Mouse (Mus musculus) left cerebral cortex, adult 18-20 months (tissue): ENCODE data around the gene Tbc1d24. TPM values are rescaled to one million over a fixed set of nuclear protein-coding genes. Genes with fewer than 3 reads are reported as not detected.

Experiments
- DNase-seq, 2 experiments: peaks; one replicate each; pipeline ENCODE4 v3.0.0; 2021 to 2022; ENCODE audit warnings: low spot score in 2 of 2, mixed read lengths in 1 of 2
- long read RNA-seq, 2 experiments: library from polyadenylated mRNA; stranded (forward); transcript quantifications; one replicate each; pipeline ENCODE4 v2.0.0; 2021
- total RNA-seq, 2 experiments: library from RNA; stranded (reverse); gene quantifications; 2 replicates each; pipeline ENCODE4 v1.2.3; 2021

The Tbc1d24 gene
- 10 to 100 TPM; 62.8 to 66.6 TPM for total RNA-seq
- long read RNA-seq, experiment 1, partial matches to known transcripts = 1 of 16 reads
- long read RNA-seq, experiment 1, other reads (novel, unspliced or antisense) = 15 of 16 reads
- long read RNA-seq, experiment 2, full-length matches to known transcripts = 1 of 5 reads
- long read RNA-seq, experiment 2, partial matches to known transcripts = 0 of 5 reads
- long read RNA-seq, experiment 2, other reads (novel, unspliced or antisense) = 4 of 5 reads

DNA sequence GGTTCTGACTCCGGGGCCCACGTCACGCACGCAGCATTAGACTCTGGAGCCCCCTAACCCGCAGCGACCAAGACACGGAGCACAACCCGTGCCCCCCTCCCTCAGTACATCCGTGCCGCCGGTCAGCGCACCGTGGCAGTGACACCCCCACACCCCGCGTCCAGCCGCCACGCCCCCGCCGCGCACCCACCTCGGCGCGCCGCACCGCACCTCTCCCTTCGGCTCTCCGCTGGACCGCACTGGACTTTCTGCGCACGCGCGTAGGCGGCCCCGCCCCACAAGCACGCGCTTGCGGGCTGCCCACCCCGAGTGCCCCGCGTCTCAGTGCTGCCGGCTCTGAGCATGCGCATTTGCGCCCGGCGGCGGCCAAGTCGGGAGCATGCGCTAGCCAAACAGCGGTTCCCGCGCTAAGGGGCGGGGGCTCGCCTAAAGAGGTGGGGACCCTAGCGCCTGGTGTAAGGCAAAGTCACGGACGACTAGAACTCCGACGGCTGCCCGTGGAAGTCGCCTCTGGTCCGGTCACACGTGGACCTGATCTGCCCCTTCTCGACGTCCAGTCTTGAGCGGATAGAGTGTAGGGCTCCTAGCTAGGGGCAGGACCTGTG, at the start of gene Tbc1d24:
Gene Tbc1d24 (minus strand): TSS at position 279 of the 605 bp plus-strand sequence.
- DNase-seq = peak; percentile 94 to 95

DNA sequence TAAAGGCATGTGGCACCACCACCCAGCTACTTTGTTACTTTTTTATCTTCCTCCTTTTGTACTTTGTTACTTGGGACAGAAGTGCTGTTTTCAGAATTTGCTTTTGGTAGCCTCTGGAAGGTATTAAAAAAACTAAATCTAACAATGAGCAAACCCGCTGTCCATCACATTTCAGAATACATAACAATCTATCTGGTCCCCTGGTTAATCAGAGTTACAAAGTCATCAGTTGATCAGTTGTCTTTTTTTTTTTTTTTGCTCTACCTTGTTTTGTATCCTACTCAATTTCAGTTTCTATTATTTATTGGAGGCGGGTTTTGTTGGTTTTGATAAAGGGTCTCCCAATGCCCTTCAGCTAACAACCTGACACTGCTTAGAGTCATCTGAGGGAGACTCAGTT, 47.0 kb upstream of the Tbc1d24 start:
- DNase-seq = no peak

DNA sequence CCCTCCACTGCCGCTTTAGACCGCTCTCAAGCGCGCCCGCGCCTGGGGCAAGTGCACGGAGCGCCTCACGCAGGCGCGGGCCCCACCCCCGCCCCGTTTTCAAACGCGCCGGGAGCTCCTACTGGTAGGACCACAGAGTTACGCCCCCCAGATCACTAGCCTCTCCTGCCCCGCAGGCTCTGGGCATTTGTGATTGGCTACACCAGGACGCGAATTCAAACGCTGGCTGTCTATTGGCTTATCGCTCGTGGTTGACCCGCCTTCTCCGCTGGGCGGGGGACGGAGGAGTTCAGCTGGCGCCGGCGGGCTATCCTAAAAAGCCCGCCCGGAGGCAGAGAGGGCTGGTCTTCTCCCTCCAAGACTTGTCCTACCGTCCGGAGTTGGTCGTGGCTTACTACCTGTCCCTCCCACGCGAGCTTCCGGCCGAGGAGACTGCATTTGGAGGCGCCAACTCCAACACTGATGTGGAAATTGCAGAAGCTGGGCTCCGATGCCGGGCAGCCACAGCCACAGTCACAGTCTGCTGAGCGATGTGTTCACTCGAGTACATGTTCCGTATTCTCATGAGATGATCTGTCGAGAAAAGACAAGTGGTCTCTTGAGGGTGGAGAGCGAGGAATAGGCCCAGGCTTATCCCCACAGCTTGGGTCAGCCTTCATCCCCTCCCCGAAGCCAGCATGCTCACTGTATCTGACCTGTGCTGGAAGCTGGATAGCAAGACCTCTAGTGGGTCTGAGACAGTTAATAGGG, 46.1 kb upstream of the Tbc1d24 start, which contains the start of gene Ccnf:
Gene Ccnf (minus strand): TSS at position 165 of the 750 bp plus-strand sequence.
- peak; percentile 91 to 96 for DNase-seq

DNA sequence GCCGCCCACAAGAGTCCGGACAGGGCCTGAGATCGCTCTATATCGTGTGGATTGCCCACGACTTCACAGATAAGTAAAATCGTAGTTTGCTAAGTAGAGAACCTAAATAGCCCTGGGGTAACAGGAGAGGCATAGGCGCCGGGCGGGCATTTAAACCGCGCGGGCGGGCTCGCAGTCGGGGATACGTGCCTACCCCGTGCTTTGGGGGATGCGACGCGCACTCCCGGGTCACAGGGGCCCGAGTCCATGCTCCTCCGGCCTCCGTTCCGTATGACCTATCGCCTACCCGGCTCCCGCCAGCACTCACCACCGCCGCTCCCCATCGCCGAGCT, 45.6 kb upstream of the Tbc1d24 start:
- no peak for DNase-seq

DNA sequence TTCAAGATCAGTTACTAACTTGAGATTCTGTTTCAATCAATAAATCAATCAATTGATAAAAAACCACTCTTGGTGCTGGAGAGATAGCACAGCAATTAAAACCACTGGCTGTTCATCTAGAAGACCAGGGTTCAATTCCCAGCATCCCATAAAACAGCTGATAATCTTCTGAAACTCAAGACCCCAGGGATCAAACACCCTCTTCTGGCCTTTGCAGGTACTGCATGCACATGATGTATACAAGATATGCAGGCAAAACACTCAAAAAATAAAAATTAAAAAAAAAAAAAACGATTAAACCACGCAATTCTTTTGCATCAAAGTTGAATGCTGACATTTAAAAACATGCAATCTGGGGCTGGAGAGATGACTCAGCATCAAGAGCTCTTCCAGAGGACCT, 43.3 kb upstream of the Tbc1d24 start:
- DNase-seq = no peak

DNA sequence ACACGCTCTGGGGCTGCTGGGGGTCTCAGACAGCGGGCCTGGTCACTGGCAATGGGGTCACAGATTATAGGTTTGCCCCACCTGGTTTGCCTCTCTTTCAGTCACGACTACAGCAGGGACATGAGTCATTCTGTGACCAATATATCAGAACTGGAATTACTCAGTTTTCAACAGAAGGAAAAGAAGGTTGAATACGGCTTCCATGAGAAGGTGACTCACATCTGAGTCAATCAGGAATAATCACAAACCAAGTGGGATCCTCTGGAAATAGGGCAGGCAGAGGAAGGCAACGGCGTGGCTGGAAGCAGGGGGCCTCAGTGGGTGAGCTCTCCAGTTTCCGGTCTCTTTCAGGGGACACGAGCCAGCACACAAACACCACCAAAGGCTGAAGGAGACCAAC, 38.7 kb upstream of the Tbc1d24 start:
- peak in 1 of 2 experiments; percentile 14 for DNase-seq

DNA sequence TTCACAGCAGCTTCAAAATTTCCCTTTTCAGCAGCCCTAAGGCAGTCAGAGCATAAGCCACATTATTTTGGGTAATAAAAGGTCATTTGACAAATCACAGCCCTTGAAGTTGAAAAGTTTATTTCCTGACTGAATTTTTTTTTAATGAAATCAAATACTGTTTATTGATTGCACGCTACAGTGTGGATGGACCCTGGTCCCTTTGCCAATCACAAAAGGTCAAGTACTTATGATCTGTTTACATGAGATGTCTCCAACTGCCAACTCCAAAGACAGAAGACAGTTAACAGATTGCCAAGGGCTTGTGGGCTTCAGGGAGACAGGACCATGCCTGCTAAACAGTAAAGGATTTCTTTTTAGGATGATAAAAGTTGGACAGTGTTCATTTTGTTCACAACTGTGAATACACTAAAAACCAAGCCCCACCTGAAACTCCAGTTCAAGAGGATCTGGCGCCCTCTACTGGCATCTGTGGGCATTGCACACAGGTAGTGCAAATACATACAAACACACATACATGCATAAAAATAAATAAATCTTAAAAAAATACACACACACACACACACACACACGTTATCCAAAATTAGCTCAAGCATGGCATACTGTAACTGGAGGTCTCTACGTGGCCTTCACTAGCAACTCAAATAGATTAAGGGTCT, 38.1 kb upstream of the Tbc1d24 start:
- DNase-seq = peak in 1 of 2 experiments; percentile 34

DNA sequence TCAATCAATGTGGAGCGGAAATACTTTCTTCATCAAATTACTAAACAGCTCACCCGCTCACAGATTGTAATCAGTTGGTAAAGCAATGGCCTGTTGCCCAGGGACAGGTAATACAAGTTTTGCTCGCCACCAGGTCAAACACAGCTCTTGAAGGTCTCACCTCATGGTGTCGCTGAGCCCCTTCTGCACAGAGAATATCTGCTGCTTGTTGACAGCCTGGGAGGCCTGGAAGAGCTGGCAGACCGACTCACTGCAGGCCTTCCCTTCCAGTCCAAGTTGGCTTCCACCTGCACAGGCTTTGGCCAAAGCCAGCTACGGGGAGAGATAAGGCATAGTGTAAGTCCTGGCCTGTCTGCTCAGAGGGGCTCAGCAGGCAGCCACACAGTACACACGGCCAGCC, 31.6 kb upstream of the Tbc1d24 start:
- DNase-seq = no peak

DNA sequence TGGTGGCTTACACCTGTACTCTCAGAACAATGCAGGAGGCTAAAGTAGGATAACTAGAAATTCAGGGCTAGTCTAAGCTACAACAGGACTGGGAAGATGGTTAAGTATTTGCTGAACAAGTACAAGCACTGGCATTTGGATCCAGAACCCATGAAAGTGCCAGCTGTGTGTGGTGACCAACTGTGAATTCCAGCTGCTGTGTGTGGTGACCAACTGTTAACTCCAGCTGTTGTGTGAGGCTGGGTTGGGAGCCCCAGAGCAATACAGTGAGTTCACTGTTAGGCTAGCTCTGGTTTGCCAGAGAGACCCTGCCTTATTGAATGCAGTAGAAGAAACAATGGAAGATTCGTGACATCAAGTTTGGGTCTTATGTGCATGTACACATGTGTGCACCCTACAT, 31.1 kb upstream of the Tbc1d24 start:
- no peak for DNase-seq

DNA sequence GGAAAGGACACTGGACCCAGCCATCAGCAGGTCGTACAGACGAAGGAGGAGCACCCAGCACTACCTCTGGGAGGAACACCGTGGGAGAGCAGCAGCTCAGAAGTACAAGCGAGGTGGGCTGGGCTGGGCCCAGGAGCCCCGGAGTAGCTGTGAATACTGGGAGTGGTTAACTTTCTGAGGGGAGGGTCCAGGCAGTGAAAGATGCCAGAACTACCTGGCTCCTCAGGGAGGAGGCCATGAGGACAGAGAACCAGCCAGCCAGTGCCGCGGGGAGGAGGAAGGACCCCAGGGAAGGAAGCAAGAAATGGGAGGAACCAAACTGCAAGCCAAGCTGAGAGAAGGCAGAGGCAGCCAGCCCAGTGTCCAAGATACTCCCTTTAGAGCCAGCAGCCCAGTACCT, 22.6 kb upstream of the Tbc1d24 start:
- no peak for DNase-seq

DNA sequence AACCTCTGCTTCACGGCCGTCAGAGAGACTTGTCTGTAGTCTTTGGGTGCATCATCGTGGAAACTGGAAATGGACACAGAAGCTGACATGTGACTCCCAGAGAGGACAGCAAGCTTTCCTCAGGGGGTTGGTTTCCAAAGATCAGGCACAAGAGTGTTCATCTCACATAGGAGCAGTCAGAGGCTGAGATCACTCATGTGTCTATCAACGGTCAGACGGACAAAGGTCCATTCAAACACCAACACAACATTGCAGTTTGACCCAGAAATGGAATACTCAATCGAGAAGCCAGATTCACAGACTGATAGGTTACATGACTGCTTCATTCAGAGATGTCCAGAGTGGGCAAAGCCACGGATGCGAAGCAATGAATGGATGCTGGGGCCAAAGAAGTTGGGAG, 21.4 kb upstream of the Tbc1d24 start:
- DNase-seq = no peak

DNA sequence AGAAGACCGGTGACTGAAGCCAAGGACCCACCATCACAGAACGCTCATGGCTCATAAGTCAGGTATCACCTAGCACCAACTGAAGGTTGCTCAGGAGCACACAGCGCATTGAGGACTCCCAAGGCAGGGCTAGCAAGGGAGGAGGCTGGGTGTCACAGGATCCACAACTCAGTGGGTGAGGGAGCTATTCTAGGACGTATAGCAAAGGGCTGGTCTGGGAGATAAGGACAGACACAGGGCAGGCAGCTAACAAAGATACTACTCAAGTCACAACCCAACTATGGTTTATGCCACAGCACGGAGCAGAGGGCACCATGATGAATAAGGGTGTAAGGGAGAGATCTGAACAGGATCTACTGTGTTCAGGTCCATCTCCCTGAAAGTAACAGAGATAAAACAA, 20.5 kb upstream of the Tbc1d24 start:
- DNase-seq = no peak

DNA sequence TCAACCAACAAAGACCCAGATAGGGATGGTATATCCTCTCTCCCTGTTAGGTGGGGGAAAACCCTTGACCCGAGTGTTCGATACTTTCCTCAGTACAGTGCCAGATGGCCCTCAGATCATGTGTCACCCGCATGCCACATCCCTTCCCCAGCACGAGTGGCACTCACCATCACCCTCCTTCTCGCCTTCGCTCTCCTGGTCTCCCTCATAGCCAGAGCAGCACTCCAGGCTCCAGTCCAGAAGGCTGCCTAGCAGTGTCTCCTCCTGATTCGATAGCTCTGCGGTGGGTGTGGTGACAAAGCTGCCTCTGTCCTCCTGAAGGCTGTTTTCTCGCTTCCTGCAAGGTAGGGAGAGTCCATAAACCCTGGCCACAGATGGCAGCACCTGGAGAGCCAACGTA, 19.4 kb upstream of the Tbc1d24 start:
- no peak for DNase-seq

DNA sequence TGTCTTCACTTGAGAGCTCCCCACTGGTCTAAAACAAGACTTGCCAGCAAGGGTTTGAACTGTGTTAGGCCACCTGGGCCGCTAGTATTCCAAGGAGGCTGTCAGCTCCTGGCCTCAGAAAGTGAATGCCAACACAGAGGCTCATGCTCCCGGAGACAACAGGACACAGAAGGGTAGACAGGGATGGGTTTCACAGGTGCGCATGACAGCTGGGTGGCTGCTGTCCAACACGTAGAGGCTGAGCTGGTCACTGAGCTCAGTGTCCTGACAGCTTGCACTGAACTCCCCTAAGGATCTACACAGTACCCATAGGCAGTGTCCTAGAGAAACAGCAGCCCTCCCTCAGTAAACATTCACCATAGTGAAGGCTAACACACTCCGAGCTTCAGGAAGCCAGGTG, 18.2 kb upstream of the Tbc1d24 start:
- DNase-seq = no peak

DNA sequence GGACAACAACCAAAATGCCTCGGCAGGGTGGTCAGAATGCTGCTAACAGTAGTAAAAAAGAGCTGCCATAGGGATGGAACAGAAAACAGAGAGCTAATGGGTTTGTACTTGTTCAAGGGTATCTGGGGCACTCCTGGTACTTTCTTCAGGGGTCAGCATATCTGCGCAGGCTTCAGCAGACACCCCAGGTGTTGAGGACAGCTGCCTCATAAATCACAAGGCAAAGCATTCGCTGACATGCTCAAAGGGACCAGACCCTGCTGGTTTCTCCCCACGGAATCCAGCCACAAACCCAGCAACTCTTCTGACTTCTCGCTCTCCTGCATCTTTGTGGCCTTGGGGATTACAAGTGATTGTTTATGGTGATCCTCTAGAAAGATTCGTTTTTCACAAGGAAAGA, 17.3 kb upstream of the Tbc1d24 start:
- no peak for DNase-seq

DNA sequence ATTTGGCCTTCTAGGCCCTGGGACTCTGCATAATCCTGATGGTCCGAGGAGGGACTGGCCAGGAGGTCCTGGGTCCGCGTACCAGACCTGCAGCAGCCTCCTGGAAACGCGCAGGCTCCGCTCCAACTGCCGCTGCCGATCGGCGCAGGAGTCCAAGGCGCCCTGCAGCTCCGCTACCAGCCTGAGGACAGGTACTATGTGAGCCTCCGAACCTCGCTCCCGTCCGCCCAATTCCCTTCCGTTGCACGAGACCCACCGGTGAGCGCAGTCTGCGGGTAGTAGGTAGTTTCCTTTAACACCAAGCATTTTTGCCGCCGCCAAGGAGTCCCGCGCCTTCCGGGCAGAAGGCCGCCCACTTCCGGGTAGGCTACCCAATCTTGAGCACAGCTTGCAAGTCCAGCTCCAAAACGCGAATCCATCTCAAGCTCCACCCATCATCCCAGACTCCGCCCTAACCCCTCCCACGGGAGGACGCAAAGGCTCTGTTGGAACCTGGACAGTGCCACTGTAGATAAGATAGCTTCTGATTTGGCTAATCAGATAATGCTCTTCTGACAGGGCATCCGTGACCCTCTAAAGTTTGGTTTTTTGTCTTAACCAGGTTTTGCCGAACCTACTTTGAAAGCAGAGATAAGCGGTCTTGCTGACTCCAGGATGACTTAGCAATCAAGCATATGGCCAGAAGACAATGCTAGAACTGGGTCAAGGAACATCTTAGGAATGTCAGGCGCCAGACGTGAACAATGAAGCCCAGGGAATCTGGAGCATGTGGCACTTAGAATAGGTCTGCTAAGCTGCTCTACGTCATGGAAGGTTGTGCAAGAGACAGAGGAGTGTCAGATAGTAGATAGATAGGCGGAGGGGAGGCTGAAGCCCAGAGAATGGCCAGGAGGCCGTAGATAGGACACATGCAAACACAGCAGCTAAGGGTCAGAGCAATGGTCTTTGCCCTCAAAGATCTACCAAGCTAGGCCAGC, 15.4 kb upstream of the Tbc1d24 start, which contains the start of gene Tedc2:
Gene Tedc2 (minus strand): TSS at position 417 of the 977 bp plus-strand sequence.
- peak; percentile 85 to 93 for DNase-seq

DNA sequence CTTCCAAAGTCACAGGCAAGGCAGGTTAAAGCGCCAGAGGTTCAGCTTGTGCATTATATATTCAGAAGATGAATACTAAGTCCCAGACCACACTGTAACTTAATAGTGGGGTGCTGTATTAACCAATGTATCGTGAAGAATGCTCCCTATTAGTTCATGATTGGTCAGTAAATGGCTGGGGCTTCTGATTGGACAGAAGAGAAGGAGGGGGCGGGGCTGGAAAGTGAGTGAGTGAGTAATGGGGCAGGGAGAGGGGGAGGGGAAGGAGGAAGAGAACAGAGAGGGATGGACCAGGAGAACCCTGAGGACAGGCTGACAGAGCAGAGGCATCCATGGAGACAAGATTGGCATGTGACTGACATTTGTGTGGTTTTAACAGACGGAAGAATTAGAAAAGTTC, 11.5 kb upstream of the Tbc1d24 start:
- DNase-seq = no peak

DNA sequence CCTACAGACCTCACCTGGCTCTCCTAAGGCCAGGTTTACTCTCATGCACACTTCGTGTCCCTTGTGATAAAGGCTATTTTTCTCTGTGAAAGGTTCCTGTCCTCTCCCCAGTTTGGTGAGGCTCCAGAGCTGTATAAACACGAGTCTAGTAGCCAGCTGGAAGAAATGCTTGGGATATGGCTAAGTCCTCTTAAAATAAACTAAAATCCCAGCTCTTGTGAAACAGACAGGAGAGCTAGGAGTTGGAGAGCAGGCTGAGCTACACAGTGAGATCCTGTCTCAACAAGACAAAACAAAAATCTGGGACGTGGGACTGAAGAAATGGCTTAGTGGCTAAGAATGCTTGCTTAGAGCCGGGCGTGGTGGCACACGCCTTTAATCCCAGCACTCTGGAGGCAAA, 7.8 kb upstream of the Tbc1d24 start:
- no peak for DNase-seq

DNA sequence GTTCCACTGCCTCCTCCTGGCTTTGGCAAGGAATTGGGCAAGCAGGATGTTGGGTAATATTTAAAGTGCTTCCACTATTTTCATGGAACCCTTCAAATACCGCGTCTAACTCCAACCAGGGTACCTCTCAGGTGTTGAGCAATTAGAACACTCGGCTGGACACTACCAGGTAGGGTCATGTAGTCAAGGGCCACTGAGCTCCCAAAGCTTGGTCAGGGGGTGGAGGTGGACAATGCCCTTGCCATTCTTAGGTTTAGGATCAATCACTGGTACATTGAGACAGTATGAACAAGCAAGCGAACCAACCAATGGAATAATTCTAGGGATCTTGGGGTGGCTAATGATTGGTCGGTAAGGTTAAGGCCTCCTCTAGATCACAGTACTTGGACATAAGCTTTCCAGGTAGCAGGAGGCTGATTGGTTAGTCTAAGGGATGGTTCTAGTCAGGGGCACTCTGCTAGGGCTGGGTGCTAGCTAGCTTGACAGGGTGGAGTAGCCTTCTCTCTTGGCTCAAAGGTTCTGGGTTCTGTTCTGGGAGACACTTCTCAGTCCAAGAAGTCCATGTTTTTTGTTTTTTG, 7.2 kb upstream of the Tbc1d24 start:
- DNase-seq = no peak
